In the genomic region with DNA sequence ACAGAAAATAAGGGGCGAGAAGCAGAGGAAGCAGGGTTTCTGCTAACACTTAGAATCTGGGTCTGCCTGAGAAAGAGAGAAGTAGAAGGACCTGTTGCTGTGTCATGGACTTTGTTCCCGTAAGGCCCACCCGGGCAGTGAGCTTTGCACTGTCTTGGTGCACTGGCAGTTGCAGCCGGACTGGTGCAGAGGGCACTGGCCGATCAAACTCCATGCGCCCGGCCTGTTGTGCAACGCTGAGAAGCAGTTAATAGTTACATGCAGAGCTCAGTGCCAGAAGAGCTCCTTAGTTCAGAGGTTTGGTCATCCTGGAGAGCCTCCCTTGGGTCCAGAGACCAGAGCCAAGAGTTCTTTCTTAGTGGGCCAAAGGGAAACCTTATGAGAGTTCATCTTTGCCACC, we compare ENCODE assay signal across 13 mouse cellular contexts. TPM values are rescaled to one million over a fixed set of nuclear protein-coding genes. Genes with fewer than 3 reads are reported as not detected.
DNase-seq lines count a peak whose midpoint lies in the region; ATAC-seq and TF ChIP-seq lines count a peak whose summit lies in the region.
"Had no signal": no experiment of that assay in that cellular context is flagged by ENCODE, and none has a peak within 500 bp of the region (broad histone marks: within the 10 kb centered on the region; RNA-seq: fewer than 3 reads in every experiment).

No protein-coding gene starts in this region.

- TF ChIP-seq POLR2A in cerebellum, adult 2 months (IDR thresholded peaks at IDR 0.05; ENCODE audit: borderline replicate concordance, insufficient read depth, low read length), result no peak

- DNase-seq in ovary, adult 18-20 months (ENCODE audit: low spot score), result peak; percentile 10
- DNase-seq in ovary, postnatal 10 days (ENCODE audit: low spot score), result no peak
- DNase-seq in kidney, adult 9 months, result peak; percentile 97
- no peak for DNase-seq in liver, embryonic 11.5 days (ENCODE audit: low spot score)
- DNase-seq in stomach, postnatal 0 days (ENCODE audit: low spot score), result no peak
- DNase-seq in cerebellum, adult 2 months, result no peak
- no peak for DNase-seq in urinary bladder, adult 18-20 months (ENCODE audit: low spot score in 2 of 2)
- DNase-seq: forebrain, postnatal 0 days; heart, adult 11 months; right cerebral cortex, postnatal 4 days had no signal

- H3K27me3 ChIP-seq in liver, embryonic 11.5 days (replicated peaks; ENCODE audit: control insufficient read depth, insufficient read depth, low read length), result no peaks in the 10 kb centered on the region
- H3K27me3 ChIP-seq in stomach, postnatal 0 days (ENCODE audit: control insufficient read depth, insufficient read depth, low read length), result no peaks in the 10 kb centered on the region
- no peaks in the 10 kb centered on the region for H3K27me3 ChIP-seq in heart, embryonic 11.5 days (ENCODE audit: control insufficient read depth, insufficient read depth, low read length)
- no peaks in the 10 kb centered on the region for H3K27me3 ChIP-seq in cerebellum, adult 2 months (ENCODE audit: control insufficient read depth, insufficient read depth, low read length)
- H3K27me3 ChIP-seq: limb, embryonic 13.5 days; neural tube, embryonic 15.5 days had no signal

- no peak overlapping the region for H3K9ac ChIP-seq in liver, embryonic 11.5 days (ENCODE audit: low read depth, low read length)
- H3K9ac ChIP-seq in stomach, postnatal 0 days (ENCODE audit: low read length), result no peak overlapping the region
- H3K9ac ChIP-seq in heart, embryonic 11.5 days (ENCODE audit: low read depth, low read length), result no peak overlapping the region
- H3K9ac ChIP-seq: forebrain, postnatal 0 days; limb, embryonic 13.5 days; neural tube, embryonic 15.5 days had no signal

- 82% methylated on average over 8 of the region's 8 CpGs for WGBS in liver, embryonic 11.5 days
- WGBS in stomach, postnatal 0 days, result 92% methylated on average over 8 of the region's 8 CpGs
- WGBS in heart, embryonic 11.5 days (ENCODE audit: insufficient replicate concordance), result 90% methylated on average over 8 of the region's 8 CpGs
- WGBS in cerebellum, adult 2 months, result 96% methylated on average over 8 of the region's 8 CpGs

- peak; percentile 48; the same call in 1 of the 2 replicates for ATAC-seq in liver, embryonic 11.5 days (replicated peaks; ENCODE audit: low FRiP score)
- 0 out of 2 replicates have a peak, but pooled peaks have one; percentile 29 for ATAC-seq in stomach, postnatal 0 days (ENCODE audit: low FRiP score, low TSS enrichment)
- no peak for ATAC-seq in heart, embryonic 11.5 days (replicated peaks; ENCODE audit: insufficient number of reproducible peaks, low FRiP score, low TSS enrichment)
- ATAC-seq: forebrain, postnatal 0 days had no signal

- no peak for TF ChIP-seq EP300 in stomach, postnatal 0 days (optimal IDR thresholded peaks at IDR 0.05)

- no peaks in the 10 kb centered on the region for H3K4me1 ChIP-seq in liver, embryonic 11.5 days (replicated peaks; ENCODE audit: control insufficient read depth, insufficient read depth, low read length)
- H3K4me1 ChIP-seq in stomach, postnatal 0 days (replicated peaks; ENCODE audit: control insufficient read depth, insufficient read depth), result no peaks in the 10 kb centered on the region
- no peaks in the 10 kb centered on the region for H3K4me1 ChIP-seq in heart, embryonic 11.5 days (ENCODE audit: control insufficient read depth, insufficient read depth, low read length)
- no peaks in the 10 kb centered on the region for H3K4me1 ChIP-seq in cerebellum, adult 2 months (ENCODE audit: control insufficient read depth, insufficient read depth, low read length)
- H3K4me1 ChIP-seq: limb, embryonic 13.5 days; neural tube, embryonic 15.5 days had no signal

- H3K4me3 ChIP-seq in liver, embryonic 11.5 days (ENCODE audit: low read depth, low read length), result no peak overlapping the region
- H3K4me3 ChIP-seq in stomach, postnatal 0 days (ENCODE audit: low read depth, low read length), result no peak overlapping the region
- no peak overlapping the region for H3K4me3 ChIP-seq in heart, embryonic 11.5 days (ENCODE audit: low read depth, low read length)
- no peak overlapping the region for H3K4me3 ChIP-seq in cerebellum, adult 2 months (replicated peaks; ENCODE audit: insufficient read depth, low read depth, low read length)
- H3K4me3 ChIP-seq: limb, embryonic 13.5 days; neural tube, embryonic 15.5 days had no signal

- H3K27ac ChIP-seq in liver, embryonic 11.5 days (ENCODE audit: low read depth, low read length), result no peak overlapping the region; the same call in 1 of the 2 replicates
- H3K27ac ChIP-seq in stomach, postnatal 0 days (replicated peaks), result no peak overlapping the region
- no peak overlapping the region for H3K27ac ChIP-seq in heart, embryonic 11.5 days (ENCODE audit: low read depth, low read length)
- H3K27ac ChIP-seq in cerebellum, adult 2 months (ENCODE audit: insufficient read depth, low read length), result no peak overlapping the region
- H3K27ac ChIP-seq: limb, embryonic 13.5 days; neural tube, embryonic 15.5 days had no signal

- no peak overlapping the region for H3K4me2 ChIP-seq in liver, embryonic 11.5 days
- no peak overlapping the region for H3K4me2 ChIP-seq in stomach, postnatal 0 days (replicated peaks; ENCODE audit: low read depth)
- no peak overlapping the region for H3K4me2 ChIP-seq in heart, embryonic 11.5 days
- H3K4me2 ChIP-seq: limb, embryonic 13.5 days; neural tube, embryonic 15.5 days had no signal

- peaks cover 11% of the 10 kb centered on the region; the same call in 1 of the 2 replicates for H3K36me3 ChIP-seq in liver, embryonic 11.5 days (ENCODE audit: control insufficient read depth, insufficient read depth, low read length)
- peaks cover 25% of the 10 kb centered on the region for H3K36me3 ChIP-seq in stomach, postnatal 0 days (ENCODE audit: control insufficient read depth, insufficient read depth, low read length)
- peaks cover 17% of the 10 kb centered on the region for H3K36me3 ChIP-seq in heart, embryonic 11.5 days (ENCODE audit: control insufficient read depth, insufficient read depth, low read length)

- H3K9me3 ChIP-seq in liver, embryonic 11.5 days (ENCODE audit: control insufficient read depth, low read length), result no peaks in the 10 kb centered on the region
- H3K9me3 ChIP-seq in stomach, postnatal 0 days (ENCODE audit: control insufficient read depth, low read length), result no peaks in the 10 kb centered on the region
- H3K9me3 ChIP-seq in heart, embryonic 11.5 days (replicated peaks; ENCODE audit: control insufficient read depth, low read length), result no peaks in the 10 kb centered on the region
- H3K9me3 ChIP-seq: limb, embryonic 13.5 days; neural tube, embryonic 15.5 days had no signal

- TF ChIP-seq CTCF in stomach, postnatal 0 days (IDR thresholded peaks at IDR 0.05; ENCODE audit: low read depth), result no peak
- no peak for TF ChIP-seq CTCF in cerebellum, adult 2 months (IDR thresholded peaks at IDR 0.05; ENCODE audit: borderline replicate concordance, insufficient read depth, low read depth, low read length)

RNA-seq across cellular contexts. Expression of a gene that starts 38.8 kb away (rescaled TPM):
- polyA plus RNA-seq in liver, embryonic 11.5 days (2014; fragmentation: Nextera tagmentation; extraction: Ambion mirVana), result 36.7 and 42.1 TPM in 2 replicates
- polyA plus RNA-seq in stomach, postnatal 0 days (2015; fragmentation: Nextera tagmentation; extraction: Ambion mirVana), result 33.2 and 35.9 TPM in 2 replicates
- 32.1 and 33.0 TPM in 2 replicates for polyA plus RNA-seq in heart, embryonic 11.5 days (2014; fragmentation: Nextera tagmentation; extraction: Ambion mirVana)
- polyA plus RNA-seq in cerebellum, adult 2 months (2012; rRNA removed), result 29.4 and 32.1 TPM in 2 replicates

RNA-seq across cellular contexts. Expression of a gene that starts 57.9 kb away (rescaled TPM):
- polyA plus RNA-seq in liver, embryonic 11.5 days (2014; fragmentation: Nextera tagmentation; extraction: Ambion mirVana), result 2.5 and 2.9 TPM in 2 replicates
- polyA plus RNA-seq in stomach, postnatal 0 days (2015; fragmentation: Nextera tagmentation; extraction: Ambion mirVana), result 5.9 and 6.9 TPM in 2 replicates
- polyA plus RNA-seq in heart, embryonic 11.5 days (2014; fragmentation: Nextera tagmentation; extraction: Ambion mirVana), result 5.3 and 5.8 TPM in 2 replicates
- polyA plus RNA-seq in cerebellum, adult 2 months (2012; rRNA removed), result 3.7 and 4.1 TPM in 2 replicates

Comparison
In these comparisons a context has a peak if more than half of its experiments do, and no peak if none do; other contexts are left out.
1. DNase-seq: peak in ovary, adult 18-20 months (single experiment) and kidney, adult 9 months (single experiment); none in ovary, postnatal 10 days (single experiment), liver, embryonic 11.5 days (single experiment), stomach, postnatal 0 days (single experiment), cerebellum, adult 2 months (0 of 2) and urinary bladder, adult 18-20 months (0 of 2).